Mouse (Mus musculus): ENCODE data around the gene L1td1.

Gene L1td1

GRCm38 (mm10) chr4:98743209-98743905, 16.8 kb downstream of the L1td1 start:
- DNase-seq (ENCODE audit: low spot score): no peak

- no peak for DNase-seq (ENCODE audit: low spot score)
These were observed 17.3 kb downstream of the L1td1 start for GRCm38 (mm10) chr4:98743906-98744210.

GRCm38 (mm10) chr4:98754456-98754855, 27.9 kb downstream of the L1td1 start:
- DNase-seq (ENCODE audit: low spot score): no peak

- DNase-seq (ENCODE audit: low spot score): no peak
These were observed 29.6 kb downstream of the L1td1 start for GRCm38 (mm10) chr4:98756141-98756540.

GRCm38 (mm10) chr4:98758012-98758821, 31.7 kb downstream of the L1td1 start:
- DNase-seq (ENCODE audit: low spot score): no peak

GRCm38 (mm10) chr4:98758872-98759518, 32.5 kb downstream of the L1td1 start:
- DNase-seq (ENCODE audit: low spot score): no peak

GRCm38 (mm10) chr4:98767134-98768133, 40.9 kb downstream of the L1td1 start:
- no peak for DNase-seq (ENCODE audit: low spot score)

GRCm38 (mm10) chr4:98773785-98774184, 47.3 kb downstream of the L1td1 start:
- DNase-seq (ENCODE audit: low spot score): no peak

GRCm38 (mm10) chr4:98776721-98777427, 50.3 kb downstream of the L1td1 start:
- no peak for DNase-seq (ENCODE audit: low spot score)

- DNase-seq (ENCODE audit: low spot score): no peak
These were observed 50.9 kb downstream of the L1td1 start for GRCm38 (mm10) chr4:98777464-98777863.

GRCm38 (mm10) chr4:98778219-98778618, 51.7 kb downstream of the L1td1 start:
- no peak for DNase-seq (ENCODE audit: low spot score)

GRCm38 (mm10) chr4:98785851-98786250, 59.3 kb downstream of the L1td1 start:
- no peak for DNase-seq (ENCODE audit: low spot score)

- DNase-seq (ENCODE audit: low spot score): no peak
These were observed 59.7 kb downstream of the L1td1 start for GRCm38 (mm10) chr4:98786281-98786680.

All from urinary bladder, postnatal 25 days (tissue).